Mouse (Mus musculus) T-helper 2 cell (primary cell): ENCODE results near the gene Vps13c.

Experiments
- in situ Hi-C: fragments of 300-600 bp; cut with MboI, MseI; formaldehyde crosslinking; loops from one replicate; pipeline ENCODE4 v1.15.1; 2025; ENCODE audit warnings: high pct_unique_total_duplicates

The Vps13c gene

GRCm38 (mm10) chr9:67830411-67831358 lies 9.5 kb upstream of the Vps13c start:
- in situ Hi-C loops: loop anchor here (25.0 kb wide), 1 partner anchor 1457 kb away; no protein-coding TSS in a partner anchor

- in situ Hi-C loops: loop anchor here (25.0 kb wide), 1 partner anchor 1456 kb away; no protein-coding TSS in a partner anchor
Observed at GRCm38 (mm10) chr9:67831359-67832045, 8.7 kb upstream of the Vps13c start.

GRCm38 (mm10) chr9:67832046-67832605 lies 8.1 kb upstream of the Vps13c start, which contains the start of gene C2cd4a:
TSS of gene C2cd4a (minus strand) at chr9:67832330.
- in situ Hi-C loops: loop anchor here (25.0 kb wide), 1 partner anchor 1455 kb away; no protein-coding TSS in a partner anchor

- in situ Hi-C loops: loop anchor here (25.0 kb wide), 1 partner anchor 1453 kb away; no protein-coding TSS in a partner anchor
Observed at GRCm38 (mm10) chr9:67834535-67834934, 5.7 kb upstream of the Vps13c start.

- in situ Hi-C loops: loop anchor here (25.0 kb wide), 1 partner anchor 1450 kb away; no protein-coding TSS in a partner anchor
Observed at GRCm38 (mm10) chr9:67837311-67837710, 2.9 kb upstream of the Vps13c start.

GRCm38 (mm10) chr9:67842797-67843196 lies 2.6 kb downstream of the Vps13c start:
- in situ Hi-C loops: loop anchor here (25.0 kb wide), 1 partner anchor 1445 kb away; no protein-coding TSS in a partner anchor

GRCm38 (mm10) chr9:67845012-67845411 lies 4.8 kb downstream of the Vps13c start:
- in situ Hi-C loops: loop anchor here (25.0 kb wide), 1 partner anchor 1442 kb away; no protein-coding TSS in a partner anchor

GRCm38 (mm10) chr9:67845648-67846047 lies 5.5 kb downstream of the Vps13c start:
- in situ Hi-C loops: loop anchor here (25.0 kb wide), 1 partner anchor 1442 kb away; no protein-coding TSS in a partner anchor

- in situ Hi-C loops: loop anchor here (25.0 kb wide), 1 partner anchor 1441 kb away; no protein-coding TSS in a partner anchor
Observed at GRCm38 (mm10) chr9:67846089-67846488, 5.9 kb downstream of the Vps13c start.

GRCm38 (mm10) chr9:67847606-67848005 lies 7.4 kb downstream of the Vps13c start:
- in situ Hi-C loops: loop anchor here (25.0 kb wide), 1 partner anchor 1440 kb away; no protein-coding TSS in a partner anchor

- in situ Hi-C loops: loop anchor here (25.0 kb wide), 1 partner anchor 1438 kb away; no protein-coding TSS in a partner anchor
Observed at GRCm38 (mm10) chr9:67849397-67849796, 9.2 kb downstream of the Vps13c start.

- in situ Hi-C loops: loop anchor here (25.0 kb wide), 1 partner anchor 1437 kb away; no protein-coding TSS in a partner anchor
Observed at GRCm38 (mm10) chr9:67849846-67850245, 9.7 kb downstream of the Vps13c start.

- in situ Hi-C loops: no loop called here
Observed at GRCm38 (mm10) chr9:67851150-67851549, 11.0 kb downstream of the Vps13c start.

- in situ Hi-C loops: no loop called here
Observed at GRCm38 (mm10) chr9:67860273-67860672, 20.1 kb downstream of the Vps13c start.

- in situ Hi-C loops: no loop called here
Observed at GRCm38 (mm10) chr9:67863332-67863731, 23.1 kb downstream of the Vps13c start.

- in situ Hi-C loops: no loop called here
Observed at GRCm38 (mm10) chr9:67864011-67864410, 23.8 kb downstream of the Vps13c start.

- in situ Hi-C loops: no loop called here
Observed at GRCm38 (mm10) chr9:67865411-67865810, 25.2 kb downstream of the Vps13c start.

- in situ Hi-C loops: no loop called here
Observed at GRCm38 (mm10) chr9:67867411-67867810, 27.2 kb downstream of the Vps13c start.

GRCm38 (mm10) chr9:67869691-67870450 lies 29.7 kb downstream of the Vps13c start:
- in situ Hi-C loops: no loop called here

- in situ Hi-C loops: no loop called here
Observed at GRCm38 (mm10) chr9:67874522-67875222, 34.5 kb downstream of the Vps13c start.
